Mouse (Mus musculus): Measurements from ENCODE around the gene Sema4g. TPM values are rescaled to one million over a fixed set of nuclear protein-coding genes. Genes with fewer than 3 reads are reported as not detected.
A peak's percentile ranks its signal among the peaks of the same experiment; 100 is the strongest.

The Sema4g gene
- polyA plus RNA-seq, 1 experiment = 15.7 TPM

DNA sequence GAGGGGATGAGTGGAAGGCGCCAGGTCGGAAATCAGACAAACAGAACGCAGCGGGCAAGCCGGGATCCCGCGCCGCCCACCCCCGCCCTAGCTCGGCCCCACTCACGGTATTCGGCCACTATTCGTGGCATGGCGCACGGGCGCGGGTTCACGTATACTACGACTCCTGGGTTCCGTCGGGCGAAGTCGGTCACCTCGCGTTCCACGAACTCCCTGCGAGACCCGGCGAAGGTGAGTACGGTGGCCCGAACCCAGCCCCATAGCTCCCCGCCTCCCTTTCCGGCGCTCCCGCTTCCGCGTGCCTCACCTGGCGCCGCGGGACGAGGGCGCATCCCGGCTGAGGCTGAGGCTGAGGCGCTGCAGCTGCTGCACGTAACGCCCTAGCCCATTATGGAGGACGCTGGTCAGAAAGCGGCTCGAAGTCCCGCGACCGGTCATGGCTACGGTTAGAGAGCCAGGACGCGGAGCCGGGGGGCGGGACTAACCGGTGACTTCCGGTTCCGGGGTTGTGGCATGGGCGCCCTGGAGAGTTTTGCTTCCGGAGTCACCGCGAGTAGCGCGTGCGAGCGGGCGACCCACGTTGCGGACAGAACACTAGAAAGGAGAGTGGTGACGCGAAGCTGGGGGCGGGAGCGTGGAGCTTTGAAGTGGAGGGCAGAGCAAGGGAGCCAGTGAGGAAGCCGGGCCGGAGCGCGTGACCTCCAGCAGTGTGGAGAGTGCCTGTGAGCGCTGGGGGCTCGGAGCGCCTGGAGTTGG lies 17.2 kb downstream of the Sema4g start, which contains the start of gene Mrpl43:
Gene Mrpl43, minus strand, starts transcription at position 486 of the 756 bp plus-strand sequence.
- Histone ChIP-seq H3K4me3 (ENCODE audit: low read depth, low read length) (peak within 1 kb of the TSS; percentile 95), H3K27ac (ENCODE audit: insufficient read depth, low read length) (peak within 1 kb of the TSS; percentile 30), H3K4me1 (ENCODE audit: control insufficient read depth, insufficient read depth, low read length) (peaks cover 5% of the 10 kb centered on the region), H3K36me3 (ENCODE audit: control insufficient read depth, insufficient read depth, low read length, poor library complexity, severe bottlenecking) (peaks cover 30% of the 10 kb centered on the region), H3K9ac (ENCODE audit: low read depth, poor library complexity, severe bottlenecking) (peak within 1 kb of the TSS; percentile 74), H3K27me3 (ENCODE audit: control insufficient read depth, insufficient read depth, low read length, poor library complexity, severe bottlenecking) (no peaks in the 10 kb centered on the region), H3K9me3 (replicated peaks; ENCODE audit: control insufficient read depth, insufficient read depth, low read length, poor library complexity, severe bottlenecking) (no peaks in the 10 kb centered on the region)
- TF ChIP-seq EP300 (IDR thresholded peaks at IDR 0.05; ENCODE audit: insufficient read depth, low read depth, low read length) (0 out of 2 replicates have a peak, but pooled peaks have one; percentile 12), CTCF (IDR thresholded peaks at IDR 0.05; ENCODE audit: low read depth, low read length) (no peak), POLR2A (IDR thresholded peaks at IDR 0.05; ENCODE audit: insufficient read depth, low read length) (peak; percentile 12)

DNA sequence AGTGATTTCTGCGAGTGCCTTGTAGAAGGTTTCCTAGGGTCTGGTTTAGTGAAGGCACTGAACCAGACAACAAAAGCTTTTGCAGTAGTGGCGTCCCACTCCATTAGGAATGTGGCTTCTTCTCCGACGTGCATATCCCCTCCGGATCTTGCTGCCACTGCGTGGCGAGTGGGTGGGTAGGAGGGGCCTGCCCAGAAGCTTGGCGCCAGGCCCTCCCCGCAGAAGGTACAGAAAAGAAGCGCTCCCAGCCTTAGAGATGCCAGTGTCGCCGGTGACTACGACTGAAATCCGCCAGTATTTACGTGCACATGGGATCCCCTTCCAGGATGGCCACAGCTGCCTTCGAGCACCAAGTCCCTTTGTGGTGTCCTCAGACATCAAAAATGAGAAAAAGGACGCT lies 18.1 kb downstream of the Sema4g start:
- peaks cover 37% of the 10 kb centered on the region for H3K36me3 ChIP-seq (ENCODE audit: control insufficient read depth, insufficient read depth, low read length, poor library complexity, severe bottlenecking)
- H3K4me3 ChIP-seq (ENCODE audit: low read depth, low read length) = peak overlapping the region; percentile 95
- H3K27me3 ChIP-seq (ENCODE audit: control insufficient read depth, insufficient read depth, low read length, poor library complexity, severe bottlenecking) = no peaks in the 10 kb centered on the region
- H3K9me3 ChIP-seq (replicated peaks; ENCODE audit: control insufficient read depth, insufficient read depth, low read length, poor library complexity, severe bottlenecking) = no peaks in the 10 kb centered on the region
- H3K27ac ChIP-seq (ENCODE audit: insufficient read depth, low read length) = no peak overlapping the region
- H3K9ac ChIP-seq (ENCODE audit: low read depth, poor library complexity, severe bottlenecking) = peak overlapping the region; percentile 74
- H3K4me1 ChIP-seq (ENCODE audit: control insufficient read depth, insufficient read depth, low read length) = peaks cover 5% of the 10 kb centered on the region
- no peak for TF ChIP-seq CTCF (IDR thresholded peaks at IDR 0.05; ENCODE audit: low read depth, low read length)

DNA sequence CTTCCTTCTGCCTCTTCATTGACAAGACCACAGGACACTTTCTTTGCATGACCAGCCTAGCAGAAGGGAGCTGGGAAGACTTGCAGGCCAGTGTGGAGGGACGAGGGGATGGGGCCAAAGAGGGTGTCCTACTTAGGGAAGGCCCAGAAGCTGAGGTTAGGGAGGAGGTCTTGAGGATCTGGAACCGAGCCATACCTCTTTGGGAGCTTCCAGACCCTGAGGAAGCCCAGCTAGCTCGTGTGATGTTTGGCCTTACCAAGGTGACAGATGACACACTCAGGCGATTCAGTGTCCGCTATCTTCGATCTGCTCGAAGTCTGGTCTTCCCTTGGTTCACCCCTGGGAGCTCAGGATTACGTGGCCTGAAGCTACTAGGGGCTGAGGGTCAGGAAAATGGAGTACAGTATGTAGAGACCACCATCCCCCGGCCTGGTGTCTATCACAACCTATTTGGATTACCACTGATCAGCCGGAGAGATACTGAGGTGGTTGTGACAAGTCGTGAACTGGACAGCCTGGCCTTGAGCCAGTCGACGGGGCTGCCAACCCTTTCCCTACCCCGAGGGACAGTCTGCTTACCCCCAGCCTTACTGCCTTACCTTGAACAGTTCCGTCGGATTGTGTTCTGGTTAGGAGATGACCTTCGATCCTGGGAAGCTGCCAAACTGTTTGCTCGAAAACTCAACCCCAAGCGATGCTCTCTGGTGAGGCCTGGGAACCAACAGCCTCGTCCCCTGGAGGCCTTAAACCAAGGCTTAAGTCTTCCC lies 18.7 kb downstream of the Sema4g start:
- Histone ChIP-seq H3K4me3 (ENCODE audit: low read depth, low read length) (peak overlapping the region; percentile 95), H3K27ac (ENCODE audit: insufficient read depth, low read length) (no peak overlapping the region), H3K4me1 (ENCODE audit: control insufficient read depth, insufficient read depth, low read length) (peaks cover 5% of the 10 kb centered on the region), H3K9me3 (replicated peaks; ENCODE audit: control insufficient read depth, insufficient read depth, low read length, poor library complexity, severe bottlenecking) (no peaks in the 10 kb centered on the region), H3K27me3 (ENCODE audit: control insufficient read depth, insufficient read depth, low read length, poor library complexity, severe bottlenecking) (no peaks in the 10 kb centered on the region), H3K36me3 (ENCODE audit: control insufficient read depth, insufficient read depth, low read length, poor library complexity, severe bottlenecking) (peaks cover 38% of the 10 kb centered on the region), H3K9ac (ENCODE audit: low read depth, poor library complexity, severe bottlenecking) (peak overlapping the region; percentile 74; the same call in 1 of the 2 replicates)
- TF ChIP-seq CTCF (IDR thresholded peaks at IDR 0.05; ENCODE audit: low read depth, low read length) (no peak), POLR2A (IDR thresholded peaks at IDR 0.05; ENCODE audit: insufficient read depth, low read length) (no peak), EP300 (IDR thresholded peaks at IDR 0.05; ENCODE audit: insufficient read depth, low read depth, low read length) (no peak)

DNA sequence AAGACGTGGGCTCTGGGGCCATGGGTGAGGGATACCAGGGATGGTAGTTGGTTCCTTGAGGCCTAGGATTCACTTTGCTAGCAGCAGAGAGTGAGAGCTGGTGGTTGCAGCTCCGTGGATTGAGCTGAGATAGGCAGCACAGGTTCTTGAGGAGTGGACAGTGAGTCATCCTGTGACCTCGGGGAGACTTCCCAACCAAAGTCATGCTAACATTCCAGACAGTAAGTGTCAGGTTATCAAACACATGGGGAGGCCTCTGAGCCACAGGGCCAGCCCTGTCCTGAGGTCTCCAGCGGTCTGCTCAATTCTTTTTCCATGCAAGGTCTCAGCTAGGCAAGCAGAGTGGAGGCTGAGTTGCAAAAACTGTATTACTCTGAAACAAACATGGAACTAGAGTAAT lies 21.7 kb downstream of the Sema4g start:
- no peak overlapping the region for H3K27ac ChIP-seq (ENCODE audit: insufficient read depth, low read length)
- peaks cover 35% of the 10 kb centered on the region for H3K36me3 ChIP-seq (ENCODE audit: control insufficient read depth, insufficient read depth, low read length, poor library complexity, severe bottlenecking)
- H3K9me3 ChIP-seq (replicated peaks; ENCODE audit: control insufficient read depth, insufficient read depth, low read length, poor library complexity, severe bottlenecking) = no peaks in the 10 kb centered on the region
- H3K4me1 ChIP-seq (ENCODE audit: control insufficient read depth, insufficient read depth, low read length) = peaks cover 11% of the 10 kb centered on the region
- H3K9ac ChIP-seq (ENCODE audit: low read depth, poor library complexity, severe bottlenecking) = no peak overlapping the region
- TF ChIP-seq CTCF (IDR thresholded peaks at IDR 0.05; ENCODE audit: low read depth, low read length) = no peak
- TF ChIP-seq POLR2A (IDR thresholded peaks at IDR 0.05; ENCODE audit: insufficient read depth, low read length) = no peak
- no peak for TF ChIP-seq EP300 (IDR thresholded peaks at IDR 0.05; ENCODE audit: insufficient read depth, low read depth, low read length)
- no peaks in the 10 kb centered on the region for H3K27me3 ChIP-seq (ENCODE audit: control insufficient read depth, insufficient read depth, low read length, poor library complexity, severe bottlenecking)
- no peak overlapping the region for H3K4me3 ChIP-seq (ENCODE audit: low read depth, low read length)

DNA sequence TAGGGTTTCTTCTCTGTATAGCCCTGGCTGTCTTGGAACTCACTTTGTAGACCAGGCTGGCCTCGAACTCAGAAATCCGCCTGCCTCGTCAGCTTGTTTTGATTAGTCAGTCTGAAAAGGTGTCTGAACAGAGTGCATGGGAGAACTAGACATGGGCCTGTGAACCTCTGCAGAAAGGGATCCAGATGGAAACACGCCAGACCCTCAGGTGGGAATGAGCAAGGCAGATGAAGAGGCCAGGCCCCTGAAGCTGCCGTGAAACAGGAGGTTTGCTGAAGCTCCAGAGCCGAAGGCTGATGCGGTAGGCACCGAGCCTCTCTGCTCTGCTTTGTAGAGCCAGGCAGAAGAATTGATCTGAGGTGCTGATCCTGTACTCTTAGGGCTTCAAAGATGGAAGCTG lies 23.3 kb downstream of the Sema4g start:
- TF ChIP-seq CTCF (IDR thresholded peaks at IDR 0.05; ENCODE audit: low read depth, low read length) (no peak), POLR2A (IDR thresholded peaks at IDR 0.05; ENCODE audit: insufficient read depth, low read length) (no peak), EP300 (IDR thresholded peaks at IDR 0.05; ENCODE audit: insufficient read depth, low read depth, low read length) (no peak)
- Histone ChIP-seq H3K4me1 (ENCODE audit: control insufficient read depth, insufficient read depth, low read length) (peaks cover 11% of the 10 kb centered on the region), H3K27me3 (ENCODE audit: control insufficient read depth, insufficient read depth, low read length, poor library complexity, severe bottlenecking) (no peaks in the 10 kb centered on the region), H3K36me3 (ENCODE audit: control insufficient read depth, insufficient read depth, low read length, poor library complexity, severe bottlenecking) (peaks cover 35% of the 10 kb centered on the region), H3K9me3 (replicated peaks; ENCODE audit: control insufficient read depth, insufficient read depth, low read length, poor library complexity, severe bottlenecking) (no peaks in the 10 kb centered on the region), H3K4me3 (ENCODE audit: low read depth, low read length) (no peak overlapping the region), H3K9ac (ENCODE audit: low read depth, poor library complexity, severe bottlenecking) (no peak overlapping the region), H3K27ac (ENCODE audit: insufficient read depth, low read length) (no peak overlapping the region)

DNA sequence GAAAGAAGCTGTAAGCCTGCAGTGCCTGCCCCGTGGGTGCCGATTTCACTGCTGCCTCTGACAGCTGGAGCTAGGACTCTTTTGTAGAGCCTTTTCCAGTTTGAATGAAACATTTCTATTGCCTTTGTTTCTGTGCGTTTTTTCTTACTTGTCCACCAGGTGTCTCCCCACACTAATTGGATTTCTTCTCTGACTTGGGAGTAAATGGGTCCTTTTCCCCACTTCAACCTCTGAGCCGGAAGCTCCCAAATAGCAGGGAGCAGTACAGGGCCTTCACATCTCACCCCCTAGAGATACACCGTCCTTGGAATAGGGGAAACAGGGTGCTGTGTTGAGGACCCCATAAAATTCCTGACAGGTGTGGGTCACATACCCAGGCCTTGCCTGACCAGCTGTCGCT lies 23.7 kb downstream of the Sema4g start:
- TF ChIP-seq EP300 (IDR thresholded peaks at IDR 0.05; ENCODE audit: insufficient read depth, low read depth, low read length) (no peak), POLR2A (IDR thresholded peaks at IDR 0.05; ENCODE audit: insufficient read depth, low read length) (no peak), CTCF (IDR thresholded peaks at IDR 0.05; ENCODE audit: low read depth, low read length) (peak; percentile 11)
- H3K36me3 ChIP-seq (ENCODE audit: control insufficient read depth, insufficient read depth, low read length, poor library complexity, severe bottlenecking) = peaks cover 35% of the 10 kb centered on the region
- H3K27me3 ChIP-seq (ENCODE audit: control insufficient read depth, insufficient read depth, low read length, poor library complexity, severe bottlenecking) = no peaks in the 10 kb centered on the region
- no peak overlapping the region for H3K4me3 ChIP-seq (ENCODE audit: low read depth, low read length)
- no peaks in the 10 kb centered on the region for H3K9me3 ChIP-seq (replicated peaks; ENCODE audit: control insufficient read depth, insufficient read depth, low read length, poor library complexity, severe bottlenecking)
- H3K4me1 ChIP-seq (ENCODE audit: control insufficient read depth, insufficient read depth, low read length) = peaks cover 8% of the 10 kb centered on the region
- H3K27ac ChIP-seq (ENCODE audit: insufficient read depth, low read length) = no peak overlapping the region
- no peak overlapping the region for H3K9ac ChIP-seq (ENCODE audit: low read depth, poor library complexity, severe bottlenecking)

Data from ES-Bruce4 (cell line).